Mouse (Mus musculus) liver, adult 2 months (tissue): ENCODE data around the gene Pcsk4.
A peak's percentile ranks its signal among the peaks of the same experiment; 100 is the strongest.

ENCODE experiments used
- CTCF ChIP-seq: fragments of 200-500 bp; IDR thresholded peaks from 2 replicates; pipeline ENCODE4 v1.5.1; 2011; ENCODE audit warnings: low read depth, low read length, control low read depth
- POLR2A ChIP-seq: fragments of 200-500 bp; IDR thresholded peaks from 2 replicates; pipeline ENCODE4 v1.6.1; 2011; ENCODE audit warnings: low read length, control low read depth; ENCODE audit not compliant: insufficient read depth; ENCODE audit errors: extremely low read depth

GRCm38 (mm10) chr10:80376160-80376559, 46.9 kb upstream of the Pcsk4 start:
- TF ChIP-seq POLR2A (no peak), CTCF (peak; percentile 95)
